Mouse (Mus musculus): ENCODE results near the gene Aadacl3.

Gene Aadacl3

GRCm38 (mm10) chr4:144463656-144464055, at the start of gene Aadacl3:
Gene Aadacl3 (minus strand): TSS chr4:144463756.
- DNase-seq, result no peak

GRCm38 (mm10) chr4:144506518-144506917, 43.0 kb upstream of the Aadacl3 start:
- peak; percentile 11 for DNase-seq

- DNase-seq, result no peak
These were observed 29.8 kb upstream of the Aadacl3 start for GRCm38 (mm10) chr4:144493331-144493730.

- DNase-seq, result no peak
These were observed 4.5 kb upstream of the Aadacl3 start for GRCm38 (mm10) chr4:144468091-144468490.

GRCm38 (mm10) chr4:144465206-144465605, 1.6 kb upstream of the Aadacl3 start:
- DNase-seq, result no peak

GRCm38 (mm10) chr4:144453217-144453616, 10.3 kb downstream of the Aadacl3 start, which contains the start of gene Gm9944:
Gene Gm9944 (minus strand): TSS chr4:144453317.
- no peak for DNase-seq

- no peak for DNase-seq
These were observed 15.0 kb downstream of the Aadacl3 start for GRCm38 (mm10) chr4:144448546-144448945.

- DNase-seq, result no peak
These were observed 22.0 kb downstream of the Aadacl3 start for GRCm38 (mm10) chr4:144441582-144441981.

- DNase-seq, result no peak
These were observed 22.5 kb downstream of the Aadacl3 start for GRCm38 (mm10) chr4:144441095-144441494.

GRCm38 (mm10) chr4:144438672-144439071, 24.9 kb downstream of the Aadacl3 start, which contains the start of gene 1700012P22Rik:
Gene 1700012P22Rik (minus strand): TSS chr4:144438772.
- no peak for DNase-seq

GRCm38 (mm10) chr4:144433216-144433615, 30.3 kb downstream of the Aadacl3 start:
- no peak for DNase-seq

- DNase-seq, result no peak
These were observed 32.8 kb downstream of the Aadacl3 start for GRCm38 (mm10) chr4:144430723-144431122.

- peak; percentile 54 for DNase-seq
These were observed 34.7 kb downstream of the Aadacl3 start for GRCm38 (mm10) chr4:144428868-144429267.

GRCm38 (mm10) chr4:144424590-144424989, 39.0 kb downstream of the Aadacl3 start:
- no peak for DNase-seq

GRCm38 (mm10) chr4:144420644-144421043, 42.9 kb downstream of the Aadacl3 start:
- DNase-seq, result no peak

- DNase-seq, result no peak
These were observed 55.3 kb downstream of the Aadacl3 start, which contains the start of gene Pramef12 for GRCm38 (mm10) chr4:144408290-144408689. Gene Pramef12 (minus strand): TSS chr4:144408464.

GRCm38 (mm10) chr4:144406261-144406660, 57.3 kb downstream of the Aadacl3 start:
- DNase-seq, result no peak

GRCm38 (mm10) chr4:144404456-144405086, 59.0 kb downstream of the Aadacl3 start:
- peak; percentile 5 for DNase-seq
